Mouse (Mus musculus) bone marrow macrophage, adult 2 months (primary cell): ENCODE results near the gene Traf6.

ENCODE experiments used
- CTCF ChIP-seq: IDR thresholded peaks from 2 replicates; pipeline ENCODE4 v1.5.1; 2012; ENCODE audit warnings: low read depth, mild to moderate bottlenecking, low read length, moderate library complexity
- POLR2A ChIP-seq: IDR thresholded peaks from 2 replicates; pipeline ENCODE4 v1.6.1; 2012; ENCODE audit warnings: mild to moderate bottlenecking, low read depth, low read length, borderline replicate concordance

- TF ChIP-seq POLR2A (no peak), CTCF (no peak)
These were observed 33.4 kb downstream of the Traf6 start for GRCm38 (mm10) chr2:101711608-101712007.
